Mouse (Mus musculus) kidney, adult 2 months (tissue): ENCODE results near the gene Dact3. TPM values are rescaled to one million over a fixed set of nuclear protein-coding genes. Genes with fewer than 3 reads are reported as not detected.
A peak's percentile ranks its signal among the peaks of the same experiment; 100 is the strongest.

Experiments used
- DNase-seq: peaks from one replicate; pipeline ENCODE4 v3.0.0; 2021
- H3K27ac ChIP-seq: fragments of 200-500 bp; 2 replicates; pipeline ENCODE4 v1.5.1; 2012; ENCODE audit warnings: low read depth, low read length, control low read depth, inconsistent platforms; ENCODE audit not compliant: insufficient read depth
- H3K27me3 ChIP-seq: fragments of 200-500 bp; replicated peaks from 2 replicates; pipeline ENCODE4 v1.6.1; 2012; ENCODE audit warnings: mild to moderate bottlenecking, moderate library complexity, low read length, inconsistent platforms; ENCODE audit not compliant: control insufficient read depth, insufficient read depth
- H3K36me3 ChIP-seq: fragments of 200-500 bp; 2 replicates; pipeline ENCODE4 v1.6.1; 2012; ENCODE audit warnings: mild to moderate bottlenecking, moderate library complexity, low read length, inconsistent platforms; ENCODE audit not compliant: control insufficient read depth, insufficient read depth
- H3K4me1 ChIP-seq: fragments of 200-500 bp; 2 replicates; pipeline ENCODE4 v1.6.1; 2011; ENCODE audit warnings: low read length; ENCODE audit not compliant: control insufficient read depth, insufficient read depth
- H3K4me3 ChIP-seq: fragments of 200-500 bp; 2 replicates; pipeline ENCODE4 v1.5.1; 2011; ENCODE audit warnings: mild to moderate bottlenecking, low read depth, low read length, control low read depth; ENCODE audit not compliant: insufficient read depth
- CTCF ChIP-seq: fragments of 200-500 bp; conservative IDR thresholded peaks from 2 replicates; pipeline ENCODE4 v1.5.1; 2011; ENCODE audit warnings: low read depth, mild to moderate bottlenecking, control low read depth, low read length, moderate library complexity, mixed read lengths; ENCODE audit not compliant: insufficient read depth, insufficient read length
- POLR2A ChIP-seq: fragments of 200-500 bp; IDR thresholded peaks from one replicate; pipeline ENCODE4 v1.6.1; 2011; ENCODE audit warnings: low read depth, low read length, control low read depth
- WGBS: fragments of 180-500 bp; shearing (Covaris S2); methylation state at CpG from one replicate; pipeline ENCODE4 v1.1.7; 2018; 5-methylcytosine and 5-hydroxymethylcytosine counted together
- polyA plus RNA-seq: library from polyadenylated mRNA; depleted of rRNA; stranded (reverse); fragments of >200 nt; gene quantifications from 2 replicates; pipeline ENCODE4 v1.2.3, GENCODE M21; 2012

The Dact3 gene
- polyA plus RNA-seq, 1 experiment, result 5.5 TPM

DNA sequence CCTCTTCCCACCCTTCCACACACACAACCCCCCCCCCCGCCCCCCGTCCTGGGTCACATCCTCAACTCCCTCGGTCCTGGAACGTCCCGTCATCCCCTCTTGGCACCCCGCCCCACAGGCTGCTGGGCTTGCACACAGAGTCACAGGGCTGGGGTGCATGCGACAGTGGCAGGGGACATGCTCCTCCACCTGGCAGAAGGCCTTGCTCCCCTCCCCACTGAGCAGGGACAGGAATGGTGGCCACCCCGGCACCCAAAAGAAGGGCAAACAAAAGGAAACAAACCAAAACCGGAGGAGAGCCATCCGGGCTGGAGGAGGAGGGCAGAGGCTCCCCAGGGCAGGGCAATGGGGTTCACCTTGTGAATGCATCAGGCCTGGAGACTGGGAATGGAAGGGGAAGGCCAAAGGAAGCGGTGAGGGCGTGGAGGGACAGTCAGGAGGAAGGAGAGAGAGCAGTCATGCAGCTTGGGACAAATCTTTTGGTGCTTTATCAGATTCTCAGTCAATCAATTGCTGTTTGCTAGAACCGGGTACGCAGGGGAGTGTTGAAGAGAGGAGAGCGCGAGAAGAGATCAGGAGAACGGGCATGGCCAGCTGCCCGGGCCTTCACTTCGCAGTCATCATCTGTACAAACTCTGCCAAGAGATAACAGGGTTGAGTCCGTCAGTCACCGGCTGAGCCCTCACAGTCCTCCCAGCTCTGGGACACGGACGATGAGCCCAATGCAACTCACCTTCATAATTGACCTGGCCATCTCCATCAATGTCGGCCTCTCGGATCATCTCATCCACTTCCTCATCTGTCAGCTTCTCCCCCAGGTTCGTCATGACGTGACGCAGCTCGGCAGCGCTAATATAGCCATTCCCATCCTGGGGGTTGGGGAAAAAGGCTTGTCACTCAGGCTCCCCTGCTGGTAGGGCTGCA, 41.5 kb downstream of the Dact3 start:
- no peak overlapping the region for H3K4me3 ChIP-seq
- H3K27me3 ChIP-seq, result no peaks in the 10 kb centered on the region
- 0 out of 2 replicates have a peak, but pooled peaks cover 2% of the 10 kb centered on the region for H3K36me3 ChIP-seq
- peak; percentile 44 for DNase-seq
- no peak for TF ChIP-seq POLR2A
- TF ChIP-seq CTCF, result no peak
- 80% methylated on average over 30 of the region's 30 CpGs for WGBS
- peaks cover 7% of the 10 kb centered on the region for H3K4me1 ChIP-seq
- no peak overlapping the region for H3K27ac ChIP-seq

DNA sequence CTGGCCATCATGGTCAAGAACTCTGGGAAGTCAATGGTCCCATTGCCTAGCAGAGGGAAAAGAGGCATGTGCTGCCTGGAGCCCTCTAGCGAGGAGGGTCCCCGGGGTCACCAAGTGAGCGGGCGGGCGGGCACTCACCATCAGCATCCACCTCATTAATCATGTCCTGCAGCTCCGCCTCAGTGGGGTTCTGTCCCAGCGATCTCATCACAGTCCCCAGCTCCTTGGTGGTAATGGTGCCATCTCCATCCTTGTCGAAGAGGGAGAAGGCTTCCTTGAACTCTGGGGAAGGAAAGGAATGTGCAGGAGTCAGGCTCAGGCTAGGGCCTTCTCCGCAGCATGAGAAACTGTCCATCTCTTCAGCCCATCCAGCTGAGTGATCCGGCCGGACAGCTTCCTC, 42.3 kb downstream of the Dact3 start:
- Histone ChIP-seq H3K4me3 (no peak overlapping the region), H3K27ac (no peak overlapping the region), H3K27me3 (no peaks in the 10 kb centered on the region), H3K36me3 (0 out of 2 replicates have a peak, but pooled peaks cover 2% of the 10 kb centered on the region), H3K4me1 (peaks cover 10% of the 10 kb centered on the region)
- TF ChIP-seq POLR2A (no peak), CTCF (no peak)
- DNase-seq, result no peak
- 68% methylated on average over 11 of the region's 11 CpGs for WGBS

DNA sequence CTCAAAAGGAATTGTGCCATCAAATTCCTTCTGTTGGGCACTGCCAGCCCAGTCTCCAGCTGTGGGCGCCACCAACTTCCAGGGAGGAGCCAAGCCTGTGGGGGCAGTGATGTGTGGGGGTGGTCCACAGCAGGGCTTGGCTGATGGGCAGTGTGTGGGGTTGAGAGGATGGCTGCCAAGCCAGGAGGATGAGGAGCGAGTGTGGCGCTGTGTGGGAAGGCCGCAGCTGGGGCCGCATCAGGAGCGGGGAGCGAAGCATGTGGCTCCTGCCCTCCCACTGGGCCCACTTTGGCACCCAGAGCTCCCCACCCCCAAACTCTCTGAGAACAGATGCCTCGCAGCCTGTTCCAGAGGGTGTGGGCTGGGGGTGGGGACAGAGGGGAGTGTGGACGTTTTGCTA, 42.9 kb downstream of the Dact3 start:
- H3K27me3 ChIP-seq, result no peaks in the 10 kb centered on the region
- TF ChIP-seq CTCF, result no peak
- DNase-seq, result no peak
- 80% methylated on average over 9 of the region's 9 CpGs for WGBS
- no peak overlapping the region for H3K4me3 ChIP-seq
- no peak overlapping the region for H3K27ac ChIP-seq
- H3K4me1 ChIP-seq, result peaks cover 14% of the 10 kb centered on the region
- 0 out of 2 replicates have a peak, but pooled peaks cover 2% of the 10 kb centered on the region for H3K36me3 ChIP-seq

DNA sequence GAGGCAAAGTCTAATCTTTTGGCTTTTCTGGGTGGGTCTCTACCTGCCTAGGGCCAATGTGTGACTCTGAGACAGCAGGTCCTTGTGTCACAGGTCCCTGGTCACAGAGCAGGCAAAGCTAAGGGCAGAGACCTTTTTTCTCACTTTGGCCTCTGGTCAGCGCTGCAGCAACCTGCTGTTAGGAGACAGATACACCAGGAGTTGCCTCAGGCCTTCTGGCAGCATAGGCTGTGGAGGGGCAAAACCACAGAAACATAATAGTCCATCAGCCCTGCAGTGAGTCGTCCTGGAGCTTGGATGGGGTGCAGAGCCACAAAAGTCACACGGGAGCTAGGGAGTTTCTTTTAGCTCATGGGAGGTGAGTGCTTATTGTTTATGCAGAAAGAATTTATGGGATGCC, 43.6 kb downstream of the Dact3 start:
- no peak for DNase-seq
- no peak overlapping the region for H3K27ac ChIP-seq
- 0 out of 2 replicates have a peak, but pooled peaks cover 2% of the 10 kb centered on the region for H3K36me3 ChIP-seq
- 79% methylated on average over 3 of the region's 3 CpGs for WGBS
- H3K4me3 ChIP-seq, result no peak overlapping the region
- H3K27me3 ChIP-seq, result no peaks in the 10 kb centered on the region
- TF ChIP-seq POLR2A (no peak), CTCF (no peak)
- peaks cover 14% of the 10 kb centered on the region for H3K4me1 ChIP-seq

DNA sequence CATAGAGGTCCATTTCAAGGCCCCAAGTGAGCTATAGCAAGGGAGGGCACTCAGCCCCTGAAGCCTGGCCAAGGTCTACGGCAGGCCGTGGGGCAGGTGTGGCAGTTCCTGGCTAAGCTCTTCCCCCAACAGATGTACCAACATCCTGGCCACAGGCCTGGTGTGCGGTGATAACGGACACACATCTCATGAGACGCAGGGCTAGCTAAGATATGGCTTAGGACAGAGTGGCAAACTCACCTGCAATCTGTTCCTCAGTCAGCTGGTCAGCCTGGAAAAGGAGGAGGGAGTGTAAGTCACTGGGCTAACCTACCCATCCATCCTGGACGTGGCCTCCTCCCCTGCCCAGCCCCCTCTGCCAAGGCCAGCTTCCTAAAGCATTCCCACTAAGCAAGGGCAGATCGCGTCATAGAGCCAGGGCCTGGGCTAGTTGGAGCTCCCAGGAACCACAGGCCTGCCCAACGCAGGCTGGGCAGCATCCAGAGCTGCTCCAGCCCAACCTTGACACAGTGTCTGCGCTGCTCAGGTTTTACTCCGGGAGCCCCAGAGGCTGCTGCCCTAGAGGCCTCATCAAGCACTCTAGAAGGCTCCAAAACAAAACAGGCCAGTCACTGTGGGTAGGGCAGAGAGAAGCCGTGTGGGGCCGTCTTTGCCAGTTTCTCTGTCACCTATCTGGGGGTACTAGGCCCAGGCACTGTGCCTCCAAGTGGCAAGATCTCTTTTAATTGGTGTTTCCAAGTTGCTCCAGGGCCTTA, 44.5 kb downstream of the Dact3 start:
- Histone ChIP-seq H3K4me1 (peaks cover 14% of the 10 kb centered on the region), H3K36me3 (0 out of 2 replicates have a peak, but pooled peaks cover 2% of the 10 kb centered on the region), H3K27ac (no peak overlapping the region), H3K4me3 (no peak overlapping the region), H3K27me3 (no peaks in the 10 kb centered on the region)
- no peak for TF ChIP-seq CTCF
- TF ChIP-seq POLR2A, result no peak
- no peak for DNase-seq
- 69% methylated on average over 13 of the region's 13 CpGs for WGBS

DNA sequence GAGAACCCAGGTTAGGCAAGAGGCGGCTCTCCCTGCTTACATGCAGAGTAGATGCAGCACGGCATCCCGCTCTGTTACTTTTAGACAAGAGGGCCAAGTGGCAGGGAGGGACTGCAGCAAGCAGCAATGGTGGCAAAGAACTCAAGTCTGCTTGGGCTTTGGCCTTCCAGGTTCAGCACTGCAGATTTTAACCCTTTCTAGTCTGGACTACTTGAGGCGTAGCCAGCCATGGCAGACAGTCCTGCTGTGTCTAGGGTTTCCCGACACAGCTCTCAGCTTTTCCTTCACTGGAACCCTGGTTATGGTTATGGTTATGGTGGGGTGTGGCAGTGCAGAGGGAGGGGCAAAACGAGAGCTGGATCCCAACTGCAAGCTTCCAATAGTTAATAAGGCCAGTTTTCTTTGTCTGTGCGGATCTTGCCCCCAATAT, 45.0 kb downstream of the Dact3 start:
- H3K27ac ChIP-seq, result no peak overlapping the region
- 83% methylated on average over 7 of the region's 7 CpGs for WGBS
- H3K36me3 ChIP-seq, result 0 out of 2 replicates have a peak, but pooled peaks cover 2% of the 10 kb centered on the region
- no peak for TF ChIP-seq POLR2A
- TF ChIP-seq CTCF, result no peak
- no peak overlapping the region for H3K4me3 ChIP-seq
- H3K27me3 ChIP-seq, result no peaks in the 10 kb centered on the region
- peaks cover 14% of the 10 kb centered on the region for H3K4me1 ChIP-seq
- no peak for DNase-seq
